Mouse (Mus musculus): ENCODE results near the gene Def8. TPM values are rescaled to one million over a fixed set of nuclear protein-coding genes. Genes with fewer than 3 reads are reported as not detected.
"Not testable (repeated sequence)": the region's sequence is repeated elsewhere in the genome, so short reads cannot be mapped to it uniquely, and the experiment has no call there.

Gene Def8
- total and polyA plus RNA-seq, 3 experiments, result 48.1 to 63.4 (median 56.4) TPM

DNA sequence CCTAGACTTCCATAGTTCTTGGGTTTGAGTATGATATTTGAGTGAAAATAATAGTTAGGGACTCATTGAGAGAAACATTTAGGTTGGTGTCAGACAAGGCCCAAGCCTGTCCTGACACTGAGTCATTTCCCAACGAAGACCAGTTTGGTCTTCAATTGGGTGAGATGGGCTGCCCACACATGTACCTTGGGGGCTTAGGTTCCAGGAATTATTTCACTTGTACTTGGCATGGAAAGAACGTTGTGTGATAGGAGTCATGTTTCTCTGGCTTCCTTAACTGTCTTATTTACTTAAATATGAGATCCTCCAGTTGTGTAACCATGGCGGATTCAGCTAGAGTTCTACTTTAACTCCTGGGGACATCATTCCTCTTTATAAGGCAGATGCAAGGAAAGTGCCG, 40.3 kb downstream of the Def8 start:
- no peak overlapping the region for H3K9ac ChIP-seq (ENCODE audit: low read depth, low read length)
- no peaks in the 10 kb centered on the region for H3K79me2 ChIP-seq (replicated peaks; ENCODE audit: control insufficient read depth, insufficient read depth, low read length)
- no peaks in the 10 kb centered on the region for H3K4me1 ChIP-seq (ENCODE audit: control insufficient read depth, insufficient read depth, low read length)
- no peak overlapping the region for H3K27ac ChIP-seq
- H3K4me3 ChIP-seq, result no peak overlapping the region
- no peaks in the 10 kb centered on the region for H3K36me3 ChIP-seq (ENCODE audit: control insufficient read depth, insufficient read depth, low read length)
- intact Hi-C loops (cut with DNase I), result no loop called here
- 83% methylated on average over 4 of the region's 4 CpGs for WGBS
- no peaks in the 10 kb centered on the region for H3K27me3 ChIP-seq (ENCODE audit: control insufficient read depth, insufficient read depth, low read length)
- no peak for DNase-seq
- TF ChIP-seq POLR2A (IDR thresholded peaks at IDR 0.05; ENCODE audit: insufficient read depth, low read depth, low read length) (no peak), EP300 (IDR thresholded peaks at IDR 0.05; ENCODE audit: insufficient read depth, low read depth, low read length) (no peak), CTCF (IDR thresholded peaks at IDR 0.05) (no peak)

DNA sequence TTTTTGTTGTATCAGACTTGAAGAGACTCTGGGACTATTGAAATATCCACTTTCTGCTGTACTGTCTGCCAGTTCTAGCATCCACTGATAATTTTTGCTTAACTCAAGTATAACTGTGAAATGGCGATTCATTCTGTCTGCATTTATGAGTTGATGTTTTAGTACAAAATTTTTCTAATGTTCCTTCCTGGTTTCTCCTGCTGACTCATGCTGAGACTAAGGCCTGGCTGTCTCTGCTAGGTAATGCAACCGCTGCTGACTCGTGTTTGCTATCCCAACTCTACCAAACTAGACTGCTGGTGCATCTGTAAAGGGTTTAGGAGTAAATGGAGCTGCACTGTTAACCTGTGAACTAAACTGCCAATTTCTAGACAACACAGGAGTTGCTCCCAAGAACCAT, 44.1 kb downstream of the Def8 start:
- Histone ChIP-seq H3K79me2 (replicated peaks; ENCODE audit: control insufficient read depth, insufficient read depth, low read length) (no peaks in the 10 kb centered on the region), H3K4me3 (no peak overlapping the region), H3K27ac (no peak overlapping the region), H3K27me3 (ENCODE audit: control insufficient read depth, insufficient read depth, low read length) (no peaks in the 10 kb centered on the region), H3K9ac (ENCODE audit: low read depth, low read length) (no peak overlapping the region), H3K4me1 (ENCODE audit: control insufficient read depth, insufficient read depth, low read length) (no peaks in the 10 kb centered on the region), H3K36me3 (ENCODE audit: control insufficient read depth, insufficient read depth, low read length) (no peaks in the 10 kb centered on the region)
- intact Hi-C loops (cut with DNase I), result no loop called here
- WGBS, result 68% methylated on average over 3 of the region's 3 CpGs
- DNase-seq, result no peak
- TF ChIP-seq POLR2A (IDR thresholded peaks at IDR 0.05; ENCODE audit: insufficient read depth, low read depth, low read length) (no peak), EP300 (IDR thresholded peaks at IDR 0.05; ENCODE audit: insufficient read depth, low read depth, low read length) (no peak), CTCF (IDR thresholded peaks at IDR 0.05) (no peak)

DNA sequence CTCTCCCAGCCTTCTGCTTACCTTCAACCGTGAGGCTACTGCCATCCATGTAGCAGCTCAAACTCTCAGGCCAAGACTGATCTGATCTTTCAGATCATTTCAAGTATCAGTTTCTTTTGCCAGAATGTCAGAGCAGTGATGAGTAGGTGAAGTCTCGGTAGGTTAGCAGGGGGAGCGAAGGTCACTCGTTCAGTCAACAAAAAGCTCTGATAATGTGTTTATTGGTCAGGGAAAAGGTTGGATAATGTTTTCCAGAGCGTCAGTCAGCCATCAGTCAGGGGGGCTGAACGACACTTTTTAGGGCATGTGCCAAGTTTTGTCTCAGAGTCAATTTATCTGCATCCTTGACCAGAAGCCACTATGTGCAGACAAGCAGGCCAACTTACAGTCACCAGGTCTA, 49.7 kb downstream of the Def8 start:
- H3K27me3 ChIP-seq (ENCODE audit: control insufficient read depth, insufficient read depth, low read length); H3K36me3 ChIP-seq (ENCODE audit: control insufficient read depth, insufficient read depth, low read length); H3K79me2 ChIP-seq (replicated peaks; ENCODE audit: control insufficient read depth, insufficient read depth, low read length); H3K4me3 ChIP-seq; intact Hi-C loops (cut with DNase I); H3K9ac ChIP-seq (ENCODE audit: low read depth, low read length); DNase-seq; H3K27ac ChIP-seq; H3K4me1 ChIP-seq (ENCODE audit: control insufficient read depth, insufficient read depth, low read length): not testable (repeated sequence)
- WGBS, result 70% methylated on average over 6 of the region's 6 CpGs

DNA sequence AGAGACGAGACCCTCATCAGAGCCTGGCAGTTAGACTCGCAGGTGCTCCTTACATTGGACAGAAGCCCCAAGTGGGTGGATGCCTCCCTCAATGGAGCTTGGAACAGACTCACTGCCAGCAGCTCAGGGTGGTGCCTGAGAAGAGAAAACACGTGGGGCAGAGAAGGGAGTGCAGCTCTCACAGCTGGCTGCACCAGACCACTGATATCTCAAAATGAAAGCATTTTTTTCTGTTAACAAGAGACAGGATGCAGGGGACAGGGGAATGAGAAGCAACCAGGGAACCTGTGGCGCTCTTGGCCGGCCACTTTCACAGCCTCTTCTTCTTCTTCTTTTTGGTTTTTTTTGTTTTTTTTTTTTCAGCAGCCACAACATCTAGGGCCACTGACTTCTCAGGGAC, 51.2 kb downstream of the Def8 start:
- H3K4me3 ChIP-seq; H3K36me3 ChIP-seq (ENCODE audit: control insufficient read depth, insufficient read depth, low read length); H3K9ac ChIP-seq (ENCODE audit: low read depth, low read length); H3K4me1 ChIP-seq (ENCODE audit: control insufficient read depth, insufficient read depth, low read length); H3K27ac ChIP-seq; intact Hi-C loops (cut with DNase I); H3K79me2 ChIP-seq (replicated peaks; ENCODE audit: control insufficient read depth, insufficient read depth, low read length); DNase-seq; H3K27me3 ChIP-seq (ENCODE audit: control insufficient read depth, insufficient read depth, low read length): not testable (repeated sequence)
- 42% methylated on average over 5 of the region's 5 CpGs for WGBS

DNA sequence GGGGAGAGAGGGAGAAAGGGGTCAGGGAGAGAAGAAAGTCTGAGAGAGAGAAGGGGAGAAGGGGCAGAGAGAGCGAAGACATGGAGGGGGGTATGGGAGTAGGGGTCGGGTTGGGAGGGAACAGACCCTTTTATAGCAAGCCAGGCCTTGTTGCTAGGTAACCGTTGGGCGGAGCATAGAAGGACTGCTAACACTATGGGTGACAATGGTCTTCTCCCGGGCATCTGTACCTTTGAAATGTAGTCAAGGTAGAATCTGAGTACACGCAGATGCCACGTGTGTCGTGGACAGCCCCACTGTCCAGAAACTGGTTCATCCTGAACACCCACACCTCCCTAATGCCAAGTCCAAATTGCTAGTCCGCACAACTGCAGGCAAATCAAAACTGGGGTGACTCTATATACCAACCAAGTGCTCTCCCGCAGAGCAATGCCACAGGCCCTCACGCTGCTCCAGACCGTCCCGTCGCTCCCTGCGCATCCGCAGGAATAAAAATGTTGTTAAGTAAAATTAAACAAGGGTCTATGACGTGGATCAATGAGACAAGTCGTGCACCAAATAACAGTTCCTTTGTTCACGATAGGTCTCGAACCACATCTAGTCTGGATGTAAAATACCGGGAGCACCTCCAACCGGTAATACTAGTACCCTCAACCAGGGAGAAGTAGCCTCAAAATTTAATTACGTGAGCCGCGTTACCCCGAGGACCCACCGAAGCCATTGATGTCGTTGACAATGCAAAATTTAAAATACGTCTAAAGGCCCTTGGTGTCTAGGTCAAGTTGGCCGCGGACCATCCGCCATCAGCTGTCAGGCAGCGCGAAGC, 53.8 kb downstream of the Def8 start:
- H3K27me3 ChIP-seq (ENCODE audit: control insufficient read depth, insufficient read depth, low read length), result no peaks in the 10 kb centered on the region
- H3K27ac ChIP-seq, result peak overlapping the region; percentile 96
- intact Hi-C loops (cut with DNase I), result loop anchor here (5.0 kb wide), 1 partner anchor 35 kb away; no protein-coding TSS in a partner anchor
- H3K4me1 ChIP-seq (ENCODE audit: control insufficient read depth, insufficient read depth, low read length), result peaks cover 9% of the 10 kb centered on the region
- H3K79me2 ChIP-seq (replicated peaks; ENCODE audit: control insufficient read depth, insufficient read depth, low read length), result no peaks in the 10 kb centered on the region
- 14% methylated on average over 34 of the region's 34 CpGs for WGBS
- H3K9ac ChIP-seq (ENCODE audit: low read depth, low read length), result peak overlapping the region; percentile 94
- H3K4me3 ChIP-seq, result peak overlapping the region; percentile 89
- DNase-seq, result no peak
- TF ChIP-seq EP300 (IDR thresholded peaks at IDR 0.05; ENCODE audit: insufficient read depth, low read depth, low read length) (no peak), CTCF (IDR thresholded peaks at IDR 0.05) (no peak), POLR2A (IDR thresholded peaks at IDR 0.05; ENCODE audit: insufficient read depth, low read depth, low read length) (no peak)
- no peaks in the 10 kb centered on the region for H3K36me3 ChIP-seq (ENCODE audit: control insufficient read depth, insufficient read depth, low read length)

DNA sequence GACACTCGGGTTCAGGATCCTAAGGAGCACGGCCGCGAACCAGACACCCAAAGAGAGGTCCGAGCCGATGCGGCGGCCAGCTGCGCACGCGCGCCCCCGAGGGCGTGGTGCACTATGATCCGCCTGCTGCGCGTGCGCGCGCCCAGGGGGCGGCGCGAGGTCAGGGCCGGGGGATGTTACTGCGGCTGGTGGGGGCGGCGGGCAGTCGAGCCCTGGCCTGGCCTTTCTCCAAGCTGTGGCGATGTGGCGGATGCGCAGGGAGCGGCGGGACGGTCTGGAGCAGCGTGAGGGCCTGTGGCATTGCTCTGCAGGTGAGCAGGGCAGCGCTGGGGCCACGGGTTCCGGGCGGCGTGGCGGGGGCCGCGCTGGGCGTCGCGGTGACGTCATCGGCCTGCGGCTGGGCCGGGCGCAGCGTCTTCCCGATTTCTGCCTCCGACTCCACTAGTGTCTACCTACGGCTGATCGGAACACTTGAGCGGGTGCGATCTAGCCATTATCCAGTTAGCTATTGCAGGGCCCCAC, 54.5 kb downstream of the Def8 start, which contains the start of gene Afg3l1:
TSS of gene Afg3l1 (plus strand) at position 167 of the 522 bp plus-strand sequence.
- intact Hi-C loops (cut with DNase I), result loop anchor here (5.0 kb wide), 1 partner anchor 35 kb away; no protein-coding TSS in a partner anchor
- TF ChIP-seq CTCF (IDR thresholded peaks at IDR 0.05) (no peak), EP300 (IDR thresholded peaks at IDR 0.05; ENCODE audit: insufficient read depth, low read depth, low read length) (peak; percentile 50; the same call in 1 of the 2 replicates), POLR2A (IDR thresholded peaks at IDR 0.05; ENCODE audit: insufficient read depth, low read depth, low read length) (peak; percentile 75)
- peaks cover 9% of the 10 kb centered on the region for H3K4me1 ChIP-seq (ENCODE audit: control insufficient read depth, insufficient read depth, low read length)
- H3K36me3 ChIP-seq (ENCODE audit: control insufficient read depth, insufficient read depth, low read length), result no peaks in the 10 kb centered on the region
- peak within 1 kb of the TSS; percentile 89 for H3K4me3 ChIP-seq
- peak within 1 kb of the TSS; percentile 94 for H3K9ac ChIP-seq (ENCODE audit: low read depth, low read length)
- H3K27me3 ChIP-seq (ENCODE audit: control insufficient read depth, insufficient read depth, low read length), result no peaks in the 10 kb centered on the region
- under 1% methylated on average over 57 of the region's 58 CpGs for WGBS
- peak within 1 kb of the TSS; percentile 96 for H3K27ac ChIP-seq
- DNase-seq, result peak; percentile 97
- no peaks in the 10 kb centered on the region for H3K79me2 ChIP-seq (replicated peaks; ENCODE audit: control insufficient read depth, insufficient read depth, low read length)

All from heart, adult 2 months (tissue).